Mouse (Mus musculus): ENCODE results near the gene Cyfip1. TPM values are rescaled to one million over a fixed set of nuclear protein-coding genes. Genes with fewer than 3 reads are reported as not detected.

The Cyfip1 gene
- polyA plus RNA-seq, 1 experiment from 2014 or later, result 124 TPM

GRCm38 (mm10) chr7:55846606-55847312 lies 5.2 kb downstream of the Cyfip1 start:
- Histone ChIP-seq H3K27me3 (no peaks in the 10 kb centered on the region), H3K4me1 (peaks cover 21% of the 10 kb centered on the region), H3K9ac (no peak overlapping the region), H3K4me3 (no peak overlapping the region), H3K36me3 (0 out of 2 replicates have a peak, but pooled peaks cover 6% of the 10 kb centered on the region), H3K9me3 (no peaks in the 10 kb centered on the region), H3K4me2 (no peak overlapping the region), H3K27ac (no peak overlapping the region)
- no peak for ATAC-seq (ENCODE audit: borderline replicate concordance, extremely low read depth, low FRiP score, low TSS enrichment)
- 54% methylated on average over 9 of the region's 9 CpGs for WGBS

DNA sequence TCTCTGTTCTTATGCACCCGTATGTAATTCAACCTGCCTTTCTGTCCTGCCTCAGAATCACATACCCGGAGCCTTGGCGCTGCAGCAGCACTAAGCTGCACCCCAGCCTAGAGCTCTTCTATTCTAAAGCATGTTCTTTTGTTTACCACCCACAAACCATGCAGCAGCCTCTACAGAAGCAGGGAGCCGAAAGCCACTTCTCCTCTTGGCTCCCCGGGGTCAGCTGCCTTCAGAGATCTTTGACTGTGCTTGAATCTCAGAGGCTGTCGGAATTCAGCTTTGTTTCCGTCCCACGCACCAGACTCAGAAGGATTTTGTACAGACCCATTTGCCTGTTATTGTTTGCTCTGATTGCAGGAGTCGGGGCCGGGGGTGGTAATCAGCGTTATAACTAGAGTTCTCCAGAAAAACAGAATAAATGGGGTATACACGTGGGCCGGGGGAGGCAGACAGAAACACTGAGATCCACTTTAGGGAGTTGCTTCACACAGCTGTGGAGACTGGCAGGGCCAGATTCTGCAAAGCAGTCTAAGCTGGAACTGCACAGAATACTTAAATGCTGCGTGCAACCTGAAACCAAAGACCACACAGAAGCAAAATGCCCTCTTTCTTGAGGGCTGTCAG lies 8.5 kb downstream of the Cyfip1 start:
- 0 out of 2 replicates have a peak, but pooled peaks cover 6% of the 10 kb centered on the region for H3K36me3 ChIP-seq
- H3K9me3 ChIP-seq, result no peaks in the 10 kb centered on the region
- WGBS, result 40% methylated on average over 14 of the region's 14 CpGs
- H3K4me3 ChIP-seq, result no peak overlapping the region
- H3K4me2 ChIP-seq, result no peak overlapping the region
- ATAC-seq (ENCODE audit: borderline replicate concordance, extremely low read depth, low FRiP score, low TSS enrichment), result no peak
- H3K4me1 ChIP-seq, result peaks cover 11% of the 10 kb centered on the region
- no peaks in the 10 kb centered on the region for H3K27me3 ChIP-seq
- no peak overlapping the region for H3K9ac ChIP-seq
- H3K27ac ChIP-seq, result peak overlapping the region; percentile 20; the same call in 1 of the 2 replicates

GRCm38 (mm10) chr7:55852787-55853186 lies 11.2 kb downstream of the Cyfip1 start:
- WGBS, result 68% methylated on average over 3 of the region's 3 CpGs
- Histone ChIP-seq H3K9me3 (no peaks in the 10 kb centered on the region), H3K36me3 (0 out of 2 replicates have a peak, but pooled peaks cover 6% of the 10 kb centered on the region), H3K4me2 (no peak overlapping the region), H3K4me3 (no peak overlapping the region), H3K27me3 (no peaks in the 10 kb centered on the region), H3K4me1 (peaks cover 17% of the 10 kb centered on the region), H3K9ac (no peak overlapping the region), H3K27ac (no peak overlapping the region)
- no peak for ATAC-seq (ENCODE audit: borderline replicate concordance, extremely low read depth, low FRiP score, low TSS enrichment)

- no peak for ATAC-seq (ENCODE audit: borderline replicate concordance, extremely low read depth, low FRiP score, low TSS enrichment)
- Histone ChIP-seq H3K4me2 (no peak overlapping the region), H3K4me3 (no peak overlapping the region), H3K9me3 (no peaks in the 10 kb centered on the region), H3K27ac (no peak overlapping the region), H3K27me3 (no peaks in the 10 kb centered on the region), H3K36me3 (no peaks in the 10 kb centered on the region), H3K9ac (no peak overlapping the region), H3K4me1 (peaks cover 5% of the 10 kb centered on the region)
- WGBS, result 68% methylated on average over 3 of the region's 3 CpGs
Measured at GRCm38 (mm10) chr7:55855597-55855996, 14.1 kb downstream of the Cyfip1 start.

GRCm38 (mm10) chr7:55856741-55857140 lies 15.2 kb downstream of the Cyfip1 start:
- no peak overlapping the region for H3K4me2 ChIP-seq
- H3K9ac ChIP-seq, result no peak overlapping the region
- WGBS, result 96% methylated on average over 4 of the region's 4 CpGs
- H3K4me1 ChIP-seq, result peaks cover 5% of the 10 kb centered on the region
- no peaks in the 10 kb centered on the region for H3K36me3 ChIP-seq
- H3K4me3 ChIP-seq, result no peak overlapping the region
- no peaks in the 10 kb centered on the region for H3K9me3 ChIP-seq
- no peak for ATAC-seq (ENCODE audit: borderline replicate concordance, extremely low read depth, low FRiP score, low TSS enrichment)
- no peaks in the 10 kb centered on the region for H3K27me3 ChIP-seq
- H3K27ac ChIP-seq, result no peak overlapping the region

DNA sequence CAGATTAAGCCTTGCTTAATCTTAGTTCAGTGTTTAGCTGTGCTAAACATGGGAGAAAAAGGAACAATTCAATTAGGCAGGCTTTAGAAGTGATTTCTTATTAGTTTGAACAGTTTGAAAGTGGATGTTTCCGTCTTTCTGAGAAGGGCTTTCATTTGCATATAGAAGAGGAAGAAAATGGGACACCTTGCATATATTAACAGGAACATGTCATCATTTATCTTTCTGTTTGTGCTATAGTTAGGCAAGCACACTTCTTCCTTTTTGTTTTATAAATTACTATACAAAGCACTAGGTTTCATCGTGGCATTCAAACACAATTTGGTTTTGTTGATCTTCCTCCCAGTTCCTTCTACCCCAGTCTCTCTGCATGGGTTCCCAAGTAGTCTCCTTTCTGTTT lies 16.2 kb downstream of the Cyfip1 start:
- H3K27me3 ChIP-seq, result no peaks in the 10 kb centered on the region
- ATAC-seq (ENCODE audit: borderline replicate concordance, extremely low read depth, low FRiP score, low TSS enrichment), result no peak
- no peak overlapping the region for H3K4me2 ChIP-seq
- H3K9ac ChIP-seq, result no peak overlapping the region
- H3K27ac ChIP-seq, result no peak overlapping the region
- no peak overlapping the region for H3K4me3 ChIP-seq
- no peaks in the 10 kb centered on the region for H3K36me3 ChIP-seq
- peaks cover 5% of the 10 kb centered on the region; the same call in 1 of the 2 replicates for H3K4me1 ChIP-seq
- no peaks in the 10 kb centered on the region for H3K9me3 ChIP-seq
- WGBS, result 69% methylated on average over 2 of the region's 2 CpGs

- 87% methylated on average over 3 of the region's 3 CpGs for WGBS
- Histone ChIP-seq H3K9me3 (no peaks in the 10 kb centered on the region), H3K27ac (no peak overlapping the region), H3K36me3 (no peaks in the 10 kb centered on the region), H3K4me3 (no peak overlapping the region), H3K9ac (no peak overlapping the region), H3K4me1 (peaks cover 5% of the 10 kb centered on the region; the same call in 1 of the 2 replicates), H3K4me2 (no peak overlapping the region), H3K27me3 (no peaks in the 10 kb centered on the region)
- ATAC-seq (ENCODE audit: borderline replicate concordance, extremely low read depth, low FRiP score, low TSS enrichment), result no peak
Measured at GRCm38 (mm10) chr7:55858836-55859517, 17.4 kb downstream of the Cyfip1 start.

GRCm38 (mm10) chr7:55859518-55859872 lies 17.9 kb downstream of the Cyfip1 start:
- H3K4me1 ChIP-seq, result peaks cover 5% of the 10 kb centered on the region; the same call in 1 of the 2 replicates
- H3K4me2 ChIP-seq, result no peak overlapping the region
- no peaks in the 10 kb centered on the region for H3K27me3 ChIP-seq
- peak; percentile 14; the same call in 1 of the 2 replicates for ATAC-seq (ENCODE audit: borderline replicate concordance, extremely low read depth, low FRiP score, low TSS enrichment)
- no peak overlapping the region for H3K9ac ChIP-seq
- WGBS, result 66% methylated on average over 2 of the region's 2 CpGs
- no peaks in the 10 kb centered on the region for H3K36me3 ChIP-seq
- no peak overlapping the region for H3K27ac ChIP-seq
- H3K9me3 ChIP-seq, result no peaks in the 10 kb centered on the region
- no peak overlapping the region for H3K4me3 ChIP-seq

GRCm38 (mm10) chr7:55859956-55860355 lies 18.4 kb downstream of the Cyfip1 start:
- Histone ChIP-seq H3K4me1 (peaks cover 5% of the 10 kb centered on the region; the same call in 1 of the 2 replicates), H3K4me2 (no peak overlapping the region), H3K27ac (no peak overlapping the region), H3K9me3 (no peaks in the 10 kb centered on the region), H3K4me3 (no peak overlapping the region), H3K9ac (no peak overlapping the region), H3K36me3 (no peaks in the 10 kb centered on the region), H3K27me3 (no peaks in the 10 kb centered on the region)
- WGBS, result 85% methylated on average over 6 of the region's 6 CpGs
- no peak for ATAC-seq (ENCODE audit: borderline replicate concordance, extremely low read depth, low FRiP score, low TSS enrichment)

GRCm38 (mm10) chr7:55861175-55861574 lies 19.6 kb downstream of the Cyfip1 start:
- H3K36me3 ChIP-seq, result no peaks in the 10 kb centered on the region
- no peak overlapping the region for H3K27ac ChIP-seq
- no peak overlapping the region for H3K4me2 ChIP-seq
- no peaks in the 10 kb centered on the region for H3K27me3 ChIP-seq
- no peak overlapping the region for H3K4me3 ChIP-seq
- H3K9ac ChIP-seq, result no peak overlapping the region
- H3K9me3 ChIP-seq, result no peaks in the 10 kb centered on the region
- 80% methylated on average over 4 of the region's 4 CpGs for WGBS
- peaks cover 6% of the 10 kb centered on the region; the same call in 1 of the 2 replicates for H3K4me1 ChIP-seq
- ATAC-seq (ENCODE audit: borderline replicate concordance, extremely low read depth, low FRiP score, low TSS enrichment), result no peak

- no peak for ATAC-seq (ENCODE audit: borderline replicate concordance, extremely low read depth, low FRiP score, low TSS enrichment)
- Histone ChIP-seq H3K36me3 (no peaks in the 10 kb centered on the region), H3K4me3 (no peak overlapping the region), H3K27ac (no peak overlapping the region), H3K9me3 (no peaks in the 10 kb centered on the region), H3K9ac (no peak overlapping the region), H3K4me2 (no peak overlapping the region), H3K27me3 (no peaks in the 10 kb centered on the region), H3K4me1 (peaks cover 6% of the 10 kb centered on the region; the same call in 1 of the 2 replicates)
Measured at GRCm38 (mm10) chr7:55865044-55865443, 23.5 kb downstream of the Cyfip1 start.
